32 mouse cellular contexts compared by ENCODE assay signal in genomic region chr11:109255022-109255421, GRCm38 (mm10). TPM values are rescaled to one million over a fixed set of nuclear protein-coding genes. Genes with fewer than 3 reads are reported as not detected.
A peak's percentile ranks its signal among the peaks of the same experiment; 100 is the strongest.
DNase-seq lines count a peak whose midpoint lies in the region; ATAC-seq and TF ChIP-seq lines count a peak whose summit lies in the region.
"Had no signal": no experiment of that assay in that cellular context is flagged by ENCODE, and none has a peak within 500 bp of the region (broad histone marks: within the 10 kb centered on the region; RNA-seq: fewer than 3 reads in every experiment).

No protein-coding gene starts in this region.

- no peak overlapping the region for H3K27ac ChIP-seq in lung, embryonic 14.5 days (ENCODE audit: low read depth)
- H3K27ac ChIP-seq in intestine, postnatal 0 days (ENCODE audit: low read depth, low read length): no peak overlapping the region
- no peak overlapping the region for H3K27ac ChIP-seq in stomach, embryonic 15.5 days
- H3K27ac ChIP-seq: embryonic facial prominence, embryonic 12.5 days; forebrain, embryonic 10.5 days; forebrain, embryonic 15.5 days; hindbrain, embryonic 10.5 days; hindbrain, embryonic 15.5 days; limb, embryonic 10.5 days; limb, embryonic 15.5 days; liver, embryonic 13.5 days; macrophage; neural tube, embryonic 15.5 days had no signal

- H3K9ac ChIP-seq in lung, embryonic 14.5 days: no peak overlapping the region
- no peak overlapping the region for H3K9ac ChIP-seq in intestine, postnatal 0 days (ENCODE audit: low read depth, low read length)
- H3K9ac ChIP-seq in stomach, embryonic 15.5 days: no peak overlapping the region
- H3K9ac ChIP-seq: embryonic facial prominence, embryonic 12.5 days; forebrain, embryonic 15.5 days; hindbrain, embryonic 15.5 days; limb, embryonic 15.5 days; liver, embryonic 13.5 days; neural tube, embryonic 15.5 days had no signal

- TF ChIP-seq CTCF in lung, embryonic 14.5 days (IDR thresholded peaks at IDR 0.05; ENCODE audit: low read depth): no peak
- no peak for TF ChIP-seq CTCF in intestine, postnatal 0 days (IDR thresholded peaks at IDR 0.05; ENCODE audit: low read depth)

- H3K36me3 ChIP-seq in lung, embryonic 14.5 days (ENCODE audit: insufficient read depth): no peaks in the 10 kb centered on the region
- H3K36me3 ChIP-seq in intestine, postnatal 0 days (ENCODE audit: control insufficient read depth, insufficient read depth): no peaks in the 10 kb centered on the region
- no peaks in the 10 kb centered on the region for H3K36me3 ChIP-seq in stomach, embryonic 15.5 days
- H3K36me3 ChIP-seq: embryonic facial prominence, embryonic 12.5 days; forebrain, embryonic 10.5 days; forebrain, embryonic 15.5 days; hindbrain, embryonic 10.5 days; hindbrain, embryonic 15.5 days; limb, embryonic 15.5 days; liver, embryonic 13.5 days had no signal

- WGBS in lung, embryonic 14.5 days: 32% methylated on average over 4 of the region's 4 CpGs
- 13% methylated on average over 4 of the region's 4 CpGs for WGBS in intestine, postnatal 0 days
- WGBS in stomach, embryonic 15.5 days: 28% methylated on average over 4 of the region's 4 CpGs

- no peak overlapping the region for H3K4me3 ChIP-seq in lung, embryonic 14.5 days (ENCODE audit: low read depth, low read length)
- H3K4me3 ChIP-seq in intestine, postnatal 0 days (ENCODE audit: low read depth, low read length): no peak overlapping the region
- H3K4me3 ChIP-seq in stomach, embryonic 15.5 days (replicated peaks): no peak overlapping the region
- H3K4me3 ChIP-seq: embryonic facial prominence, embryonic 12.5 days; forebrain, embryonic 10.5 days; forebrain, embryonic 15.5 days; hindbrain, embryonic 10.5 days; hindbrain, embryonic 15.5 days; limb, embryonic 10.5 days; limb, embryonic 15.5 days; liver, embryonic 13.5 days; neural tube, embryonic 15.5 days had no signal

- no peak overlapping the region for H3K4me2 ChIP-seq in lung, embryonic 14.5 days
- H3K4me2 ChIP-seq in intestine, postnatal 0 days (replicated peaks; ENCODE audit: low read depth): no peak overlapping the region
- no peak overlapping the region for H3K4me2 ChIP-seq in stomach, embryonic 15.5 days
- H3K4me2 ChIP-seq: embryonic facial prominence, embryonic 12.5 days; forebrain, embryonic 15.5 days; hindbrain, embryonic 15.5 days; limb, embryonic 15.5 days; liver, embryonic 13.5 days; neural tube, embryonic 15.5 days had no signal

- peak; percentile 24 for DNase-seq in lung, embryonic 14.5 days
- no peak for DNase-seq in lung, postnatal 4 days
- DNase-seq in lung, postnatal 10 days: peak; percentile 25
- DNase-seq in gastrocnemius, adult 8-10 months (ENCODE audit: low spot score in 2 of 2): no peak
- DNase-seq in gastrocnemius, postnatal 10 days: no peak
- DNase-seq in right cerebral cortex, postnatal 25 days: no peak
- DNase-seq: adrenal gland, adult 2 months; cerebellum, adult 9-10 months; cerebellum, postnatal 36 days; embryo, embryonic 11 days; heart, postnatal 14 days; kidney, postnatal 4 days; layer of hippocampus, postnatal 36 days; liver, embryonic 13.5 days; midbrain, embryonic 14.5 days; retina, postnatal 1 day; right cerebral cortex, postnatal 14 days; thymus, postnatal 4 days had no signal

- H3K9me3 ChIP-seq in lung, embryonic 14.5 days (ENCODE audit: low read depth, low read length): no peaks in the 10 kb centered on the region
- H3K9me3 ChIP-seq in intestine, postnatal 0 days (ENCODE audit: control insufficient read depth): no peaks in the 10 kb centered on the region
- no peaks in the 10 kb centered on the region for H3K9me3 ChIP-seq in stomach, embryonic 15.5 days
- H3K9me3 ChIP-seq: embryonic facial prominence, embryonic 12.5 days; forebrain, embryonic 10.5 days; forebrain, embryonic 15.5 days; hindbrain, embryonic 10.5 days; hindbrain, embryonic 15.5 days; limb, embryonic 10.5 days; limb, embryonic 15.5 days; liver, embryonic 13.5 days; neural tube, embryonic 15.5 days had no signal

- no peak for ATAC-seq in lung, embryonic 14.5 days (ENCODE audit: insufficient read depth)
- ATAC-seq in intestine, postnatal 0 days: peak; percentile 31; the same call in 1 of the 2 replicates
- ATAC-seq in stomach, embryonic 15.5 days (ENCODE audit: insufficient read depth, low FRiP score, low read depth): peak; percentile 58
- ATAC-seq: activated CD4-positive, CD25-positive, alpha-beta regulatory T cell, adult 4 months; forebrain, embryonic 15.5 days had no signal

- no peaks in the 10 kb centered on the region for H3K27me3 ChIP-seq in lung, embryonic 14.5 days (ENCODE audit: insufficient read depth, low read length)
- no peaks in the 10 kb centered on the region for H3K27me3 ChIP-seq in intestine, postnatal 0 days (replicated peaks; ENCODE audit: control insufficient read depth, insufficient read depth, low read length)
- no peaks in the 10 kb centered on the region for H3K27me3 ChIP-seq in stomach, embryonic 15.5 days (replicated peaks)
- H3K27me3 ChIP-seq: CH12.LX; embryonic facial prominence, embryonic 12.5 days; forebrain, embryonic 15.5 days; hindbrain, embryonic 15.5 days; limb, embryonic 15.5 days; liver, embryonic 13.5 days; neural tube, embryonic 15.5 days had no signal

- no peaks in the 10 kb centered on the region for H3K4me1 ChIP-seq in lung, embryonic 14.5 days (ENCODE audit: insufficient read depth)
- H3K4me1 ChIP-seq in intestine, postnatal 0 days (replicated peaks; ENCODE audit: control insufficient read depth, insufficient read depth, low read length): no peaks in the 10 kb centered on the region
- H3K4me1 ChIP-seq in stomach, embryonic 15.5 days: peaks cover 4% of the 10 kb centered on the region; the same call in 1 of the 2 replicates
- H3K4me1 ChIP-seq: embryonic facial prominence, embryonic 12.5 days; limb, embryonic 15.5 days; liver, embryonic 13.5 days; neural tube, embryonic 15.5 days had no signal

RNA-seq across cellular contexts. Expression of gene Rgs9, which starts 42.9 kb away (rescaled TPM):
- 1.4 and 1.5 TPM in 2 replicates for polyA plus RNA-seq in lung, embryonic 14.5 days (2014; fragmentation: Nextera tagmentation; extraction: Ambion mirVana)
- 2.6 and 2.8 TPM in 2 replicates for polyA plus RNA-seq in intestine, postnatal 0 days (2015; fragmentation: Nextera tagmentation; extraction: Ambion mirVana)
- polyA plus RNA-seq in stomach, embryonic 15.5 days (2015; fragmentation: Nextera tagmentation; extraction: Ambion mirVana): 2.3 and 2.9 TPM in 2 replicates
- total RNA-seq in gastrocnemius, adult 8-10 months (2022): not detected
- total RNA-seq in gastrocnemius, postnatal 10 days (2021): under 1 TPM; 0.63 to 0.99 TPM
- total RNA-seq: gastrocnemius, adult 18-20 months had no signal
- polyA plus RNA-seq: macrophage had no signal

Comparison
In these comparisons a context has a peak if more than half of its experiments do, and no peak if none do; other contexts are left out.
1. DNase-seq: peak in lung, embryonic 14.5 days (single experiment) and lung, postnatal 10 days (single experiment); none in lung, postnatal 4 days (0 of 2), gastrocnemius, adult 8-10 months (0 of 2), gastrocnemius, postnatal 10 days (single experiment) and right cerebral cortex, postnatal 25 days (single experiment).